Mouse (Mus musculus) midbrain, embryonic 15.5 days (tissue): ENCODE measurements around the gene Pgpep1l. TPM values are rescaled to one million over a fixed set of nuclear protein-coding genes. Genes with fewer than 3 reads are reported as not detected.
A peak's percentile ranks its signal among the peaks of the same experiment; 100 is the strongest.

Source experiments
- ATAC-seq: fragments of 200-750 bp; cut with Nextera tagmentation; replicated peaks from 2 replicates; pipeline ENCODE4 v1.8.0; 2017; ENCODE audit warnings: moderate TSS enrichment
- H3K27ac ChIP-seq: fragments of 300-500 bp; sonication (generic); 2 replicates; pipeline ENCODE4 v1.5.1; 2015; ENCODE audit warnings: mild to moderate bottlenecking, inconsistent platforms
- H3K27me3 ChIP-seq: fragments of 300-500 bp; sonication (generic); replicated peaks from 2 replicates; pipeline ENCODE4 v1.6.1; 2015; ENCODE audit warnings: inconsistent platforms
- H3K36me3 ChIP-seq: fragments of 300-500 bp; sonication (generic); replicated peaks from 2 replicates; pipeline ENCODE4 v1.6.1; 2015; ENCODE audit warnings: inconsistent platforms
- H3K4me1 ChIP-seq: fragments of 300-500 bp; sonication (generic); 2 replicates; pipeline ENCODE4 v1.6.1; 2015; ENCODE audit warnings: inconsistent platforms
- H3K4me2 ChIP-seq: fragments of 300-500 bp; sonication (generic); 2 replicates; pipeline ENCODE4 v1.6.1; 2015; ENCODE audit warnings: inconsistent platforms, mild to moderate bottlenecking, moderate library complexity
- H3K4me3 ChIP-seq: fragments of 300-500 bp; sonication (generic); 2 replicates; pipeline ENCODE4 v1.5.1; 2015; ENCODE audit warnings: mild to moderate bottlenecking, inconsistent platforms
- H3K9ac ChIP-seq: fragments of 300-500 bp; sonication (generic); 2 replicates; pipeline ENCODE4 v1.6.1; 2015; ENCODE audit warnings: mild to moderate bottlenecking, inconsistent platforms
- H3K9me3 ChIP-seq: fragments of 300-500 bp; sonication (generic); 2 replicates; pipeline ENCODE4 v1.6.1; 2016; ENCODE audit warnings: inconsistent platforms
- WGBS: fragments of 180-500 bp; shearing (Covaris S2); methylation state at CpG from one replicate; pipeline ENCODE4 v1.1.7; 2015; ENCODE audit warnings: mixed read lengths; 5-methylcytosine and 5-hydroxymethylcytosine counted together
- polyA plus RNA-seq: library from polyadenylated mRNA; unstranded; fragments of >200 nt; fragmentation: Nextera tagmentation; extraction: Ambion mirVana; gene quantifications from 2 replicates; pipeline ENCODE4 v1.2.1, GENCODE M21; 2015

The Pgpep1l gene
- polyA plus RNA-seq, 1 experiment from 2014 or later: not detected

GRCm38 (mm10) chr7:68271816-68272215 lies 7.8 kb upstream of the Pgpep1l start:
- no peak overlapping the region for H3K9ac ChIP-seq
- no peak for ATAC-seq
- H3K4me1 ChIP-seq: peaks cover 14% of the 10 kb centered on the region
- no peaks in the 10 kb centered on the region for H3K36me3 ChIP-seq
- H3K27ac ChIP-seq: no peak overlapping the region
- H3K27me3 ChIP-seq: peaks cover 7% of the 10 kb centered on the region
- no peak overlapping the region for H3K4me2 ChIP-seq
- WGBS: 93% methylated on average over 6 of the region's 6 CpGs
- H3K9me3 ChIP-seq: no peaks in the 10 kb centered on the region
- no peak overlapping the region for H3K4me3 ChIP-seq

GRCm38 (mm10) chr7:68270551-68270950 lies 6.5 kb upstream of the Pgpep1l start:
- peaks cover 3% of the 10 kb centered on the region for H3K27me3 ChIP-seq
- H3K9ac ChIP-seq: no peak overlapping the region
- 0 out of 2 replicates have a peak, but pooled peaks cover 4% of the 10 kb centered on the region for H3K4me1 ChIP-seq
- no peaks in the 10 kb centered on the region for H3K36me3 ChIP-seq
- no peak for ATAC-seq
- WGBS: 72% methylated on average over 4 of the region's 4 CpGs
- H3K27ac ChIP-seq: no peak overlapping the region
- H3K4me2 ChIP-seq: no peak overlapping the region
- no peaks in the 10 kb centered on the region for H3K9me3 ChIP-seq
- no peak overlapping the region for H3K4me3 ChIP-seq

GRCm38 (mm10) chr7:68266691-68267090 lies 2.7 kb upstream of the Pgpep1l start:
- no peaks in the 10 kb centered on the region for H3K9me3 ChIP-seq
- no peak overlapping the region for H3K4me2 ChIP-seq
- no peaks in the 10 kb centered on the region for H3K36me3 ChIP-seq
- WGBS: 28% methylated on average over 6 of the region's 6 CpGs
- H3K27ac ChIP-seq: no peak overlapping the region
- H3K4me1 ChIP-seq: peaks cover 16% of the 10 kb centered on the region
- H3K4me3 ChIP-seq: no peak overlapping the region
- 0 out of 2 replicates have a peak, but pooled peaks cover 3% of the 10 kb centered on the region for H3K27me3 ChIP-seq
- ATAC-seq: no peak
- no peak overlapping the region for H3K9ac ChIP-seq

- no peak overlapping the region for H3K4me2 ChIP-seq
- no peak overlapping the region for H3K4me3 ChIP-seq
- H3K27ac ChIP-seq: no peak overlapping the region
- 43% methylated on average over 7 of the region's 7 CpGs for WGBS
- H3K36me3 ChIP-seq: no peaks in the 10 kb centered on the region
- ATAC-seq: no peak
- H3K9me3 ChIP-seq: no peaks in the 10 kb centered on the region
- peaks cover 16% of the 10 kb centered on the region for H3K4me1 ChIP-seq
- 0 out of 2 replicates have a peak, but pooled peaks cover 3% of the 10 kb centered on the region for H3K27me3 ChIP-seq
- no peak overlapping the region for H3K9ac ChIP-seq
Measured at GRCm38 (mm10) chr7:68265391-68265790, 1.4 kb upstream of the Pgpep1l start.

- ATAC-seq: 0 out of 2 replicates have a peak, but pooled peaks have one; percentile 30
- no peaks in the 10 kb centered on the region for H3K9me3 ChIP-seq
- no peaks in the 10 kb centered on the region for H3K36me3 ChIP-seq
- peak overlapping the region; percentile 27 for H3K4me3 ChIP-seq
- H3K4me2 ChIP-seq: peak overlapping the region; percentile 56
- H3K4me1 ChIP-seq: peaks cover 16% of the 10 kb centered on the region
- H3K9ac ChIP-seq: no peak overlapping the region; the same call in 1 of the 2 replicates
- H3K27ac ChIP-seq: no peak overlapping the region
- WGBS: 19% methylated on average over 14 of the region's 14 CpGs
- H3K27me3 ChIP-seq: 0 out of 2 replicates have a peak, but pooled peaks cover 3% of the 10 kb centered on the region
Measured at GRCm38 (mm10) chr7:68264531-68264930, 498 bp upstream of the Pgpep1l start.

GRCm38 (mm10) chr7:68263346-68264027 lies 546 bp downstream of the Pgpep1l start:
- H3K4me1 ChIP-seq: peaks cover 16% of the 10 kb centered on the region
- H3K4me3 ChIP-seq: peak overlapping the region; percentile 27
- no peak overlapping the region for H3K27ac ChIP-seq
- H3K4me2 ChIP-seq: peak overlapping the region; percentile 56
- 55% methylated on average over 8 of the region's 8 CpGs for WGBS
- no peaks in the 10 kb centered on the region for H3K36me3 ChIP-seq
- H3K9ac ChIP-seq: no peak overlapping the region
- ATAC-seq: no peak
- H3K27me3 ChIP-seq: 0 out of 2 replicates have a peak, but pooled peaks cover 3% of the 10 kb centered on the region
- H3K9me3 ChIP-seq: no peaks in the 10 kb centered on the region

GRCm38 (mm10) chr7:68262612-68263200 lies 1.3 kb downstream of the Pgpep1l start:
- H3K4me1 ChIP-seq: peaks cover 16% of the 10 kb centered on the region
- no peak overlapping the region for H3K4me3 ChIP-seq
- no peak overlapping the region for H3K4me2 ChIP-seq
- 0 out of 2 replicates have a peak, but pooled peaks cover 3% of the 10 kb centered on the region for H3K27me3 ChIP-seq
- H3K9ac ChIP-seq: no peak overlapping the region
- no peak overlapping the region for H3K27ac ChIP-seq
- no peak for ATAC-seq
- no peaks in the 10 kb centered on the region for H3K36me3 ChIP-seq
- no peaks in the 10 kb centered on the region for H3K9me3 ChIP-seq
- 76% methylated on average over 8 of the region's 8 CpGs for WGBS

GRCm38 (mm10) chr7:68259523-68260081 lies 4.4 kb downstream of the Pgpep1l start:
- H3K4me2 ChIP-seq: no peak overlapping the region
- 79% methylated on average over 6 of the region's 6 CpGs for WGBS
- no peaks in the 10 kb centered on the region for H3K36me3 ChIP-seq
- H3K9ac ChIP-seq: no peak overlapping the region
- 0 out of 2 replicates have a peak, but pooled peaks cover 2% of the 10 kb centered on the region for H3K27me3 ChIP-seq
- H3K9me3 ChIP-seq: no peaks in the 10 kb centered on the region
- ATAC-seq: no peak
- H3K4me3 ChIP-seq: no peak overlapping the region
- H3K27ac ChIP-seq: no peak overlapping the region
- peaks cover 10% of the 10 kb centered on the region for H3K4me1 ChIP-seq

GRCm38 (mm10) chr7:68258326-68259150 lies 5.5 kb downstream of the Pgpep1l start:
- no peaks in the 10 kb centered on the region for H3K36me3 ChIP-seq
- 0 out of 2 replicates have a peak, but pooled peaks cover under 1% of the 10 kb centered on the region for H3K4me1 ChIP-seq
- no peak overlapping the region for H3K4me2 ChIP-seq
- no peak overlapping the region for H3K9ac ChIP-seq
- ATAC-seq: no peak
- WGBS: 85% methylated on average over 17 of the region's 17 CpGs
- H3K9me3 ChIP-seq: no peaks in the 10 kb centered on the region
- no peak overlapping the region for H3K27ac ChIP-seq
- H3K27me3 ChIP-seq: no peaks in the 10 kb centered on the region
- no peak overlapping the region for H3K4me3 ChIP-seq

- 59% methylated on average over 2 of the region's 2 CpGs for WGBS
- no peak overlapping the region for H3K9ac ChIP-seq
Measured at GRCm38 (mm10) chr7:68257767-68258166, 6.3 kb downstream of the Pgpep1l start.

GRCm38 (mm10) chr7:68250902-68251301 lies 13.1 kb downstream of the Pgpep1l start:
- no peaks in the 10 kb centered on the region for H3K9me3 ChIP-seq
- H3K27ac ChIP-seq: no peak overlapping the region
- H3K4me2 ChIP-seq: no peak overlapping the region
- no peak overlapping the region for H3K9ac ChIP-seq
- H3K4me1 ChIP-seq: no peaks in the 10 kb centered on the region
- no peak for ATAC-seq
- WGBS: 92% methylated on average over 3 of the region's 3 CpGs
- no peak overlapping the region for H3K4me3 ChIP-seq
- H3K27me3 ChIP-seq: no peaks in the 10 kb centered on the region
- no peaks in the 10 kb centered on the region for H3K36me3 ChIP-seq

More at GRCm38 (mm10) chr7:68257767-68258166, 6.3 kb downstream of the Pgpep1l start:
- Histone ChIP-seq H3K4me3 (no peak overlapping the region), H3K27ac (no peak overlapping the region), H3K27me3 (no peaks in the 10 kb centered on the region), H3K4me1 (no peaks in the 10 kb centered on the region), H3K36me3 (no peaks in the 10 kb centered on the region), H3K9me3 (no peaks in the 10 kb centered on the region), H3K4me2 (no peak overlapping the region)
- ATAC-seq: no peak

- no peak for ATAC-seq
- Histone ChIP-seq H3K9me3 (no peaks in the 10 kb centered on the region), H3K4me2 (no peak overlapping the region), H3K27me3 (no peaks in the 10 kb centered on the region), H3K4me3 (no peak overlapping the region), H3K36me3 (no peaks in the 10 kb centered on the region), H3K4me1 (no peaks in the 10 kb centered on the region), H3K27ac (no peak overlapping the region), H3K9ac (no peak overlapping the region)
- 89% methylated on average over 1 of the region's 1 CpGs for WGBS
Measured at GRCm38 (mm10) chr7:68250411-68250810, 13.6 kb downstream of the Pgpep1l start.
